Mouse (Mus musculus) heart, embryonic 15.5 days (tissue): ENCODE results near the gene Mtus2. TPM values are rescaled to one million over a fixed set of nuclear protein-coding genes. Genes with fewer than 3 reads are reported as not detected.
"Not testable (repeated sequence)": the region's sequence is repeated elsewhere in the genome, so short reads cannot be mapped to it uniquely, and the experiment has no call there.

Experiments used
- ATAC-seq: fragments of 200-750 bp; cut with Nextera tagmentation; replicated peaks from 2 replicates; pipeline ENCODE4 v1.8.0; 2017; ENCODE audit warnings: low read depth, moderate TSS enrichment; ENCODE audit not compliant: insufficient number of reproducible peaks, insufficient read depth, low FRiP score
- H3K27ac ChIP-seq: fragments of 300-500 bp; sonication (generic); 2 replicates; pipeline ENCODE4 v1.5.1; 2015; ENCODE audit warnings: mild to moderate bottlenecking, inconsistent platforms
- H3K27me3 ChIP-seq: fragments of 300-500 bp; sonication (generic); 2 replicates; pipeline ENCODE4 v1.6.1; 2015; ENCODE audit warnings: inconsistent platforms
- H3K36me3 ChIP-seq: fragments of 300-500 bp; sonication (generic); 2 replicates; pipeline ENCODE4 v1.6.1; 2015; ENCODE audit warnings: mild to moderate bottlenecking, inconsistent platforms
- H3K4me1 ChIP-seq: fragments of 300-500 bp; sonication (generic); replicated peaks from 2 replicates; pipeline ENCODE4 v1.6.1; 2015; ENCODE audit warnings: inconsistent platforms
- H3K4me2 ChIP-seq: fragments of 300-500 bp; sonication (generic); 2 replicates; pipeline ENCODE4 v1.6.1; 2015; ENCODE audit warnings: inconsistent platforms, mild to moderate bottlenecking, moderate library complexity
- H3K4me3 ChIP-seq: fragments of 300-500 bp; sonication (generic); 2 replicates; pipeline ENCODE4 v1.5.1; 2015; ENCODE audit warnings: mild to moderate bottlenecking, inconsistent platforms
- H3K9ac ChIP-seq: fragments of 300-500 bp; sonication (generic); 2 replicates; pipeline ENCODE4 v1.6.1; 2015; ENCODE audit warnings: mild to moderate bottlenecking, inconsistent platforms
- H3K9me3 ChIP-seq: fragments of 300-500 bp; sonication (generic); replicated peaks from 2 replicates; pipeline ENCODE4 v1.6.1; 2016; ENCODE audit warnings: inconsistent platforms
- WGBS: fragments of 180-500 bp; shearing (Covaris S2); methylation state at CpG from one replicate; pipeline ENCODE4 v1.1.7; 2015; ENCODE audit warnings: mixed read lengths; 5-methylcytosine and 5-hydroxymethylcytosine counted together
- polyA plus RNA-seq: library from polyadenylated mRNA; unstranded; fragments of >200 nt; fragmentation: Nextera tagmentation; extraction: Ambion mirVana; gene quantifications from 2 replicates; pipeline ENCODE4 v1.2.1, GENCODE M21; 2015

Gene Mtus2
- polyA plus RNA-seq, 1 experiment from 2014 or later, result 121 TPM

DNA sequence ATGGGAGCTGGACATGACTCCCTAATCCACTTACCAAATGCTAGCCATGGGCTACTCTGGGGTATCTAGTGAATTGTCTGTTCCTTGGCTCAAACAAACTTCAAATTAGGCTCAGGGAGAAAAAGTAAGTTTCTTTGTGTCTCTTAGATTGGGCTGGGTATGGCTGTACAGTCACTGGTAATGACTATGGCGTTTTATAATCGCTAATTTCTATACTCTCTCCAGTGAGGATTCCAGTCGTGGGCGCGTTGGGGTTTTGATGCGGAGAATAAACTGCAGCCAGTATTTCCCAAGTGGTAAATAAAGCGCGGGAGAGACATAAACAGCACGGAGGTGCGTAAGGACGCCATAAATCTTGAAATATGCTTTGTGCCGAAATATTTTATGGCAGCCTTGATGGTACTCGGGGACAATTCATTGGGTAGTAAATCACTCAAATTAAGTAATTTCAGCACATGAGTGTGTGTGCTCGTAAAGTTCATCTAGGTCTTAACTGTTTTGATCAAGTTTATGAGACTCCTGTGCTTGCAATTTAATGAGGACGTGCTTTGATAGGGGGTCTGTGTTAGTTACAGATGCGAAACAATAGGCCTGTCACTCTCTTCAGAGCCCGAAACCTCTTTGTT lies 203.5 kb downstream of the Mtus2 start:
- no peaks in the 10 kb centered on the region for H3K9me3 ChIP-seq
- no peak overlapping the region for H3K27ac ChIP-seq
- H3K27me3 ChIP-seq, result no peaks in the 10 kb centered on the region
- no peak overlapping the region for H3K9ac ChIP-seq
- H3K4me1 ChIP-seq, result no peaks in the 10 kb centered on the region
- H3K4me3 ChIP-seq, result no peak overlapping the region
- 89% methylated on average over 17 of the region's 17 CpGs for WGBS
- H3K36me3 ChIP-seq, result no peaks in the 10 kb centered on the region
- no peak overlapping the region for H3K4me2 ChIP-seq
- ATAC-seq, result no peak

DNA sequence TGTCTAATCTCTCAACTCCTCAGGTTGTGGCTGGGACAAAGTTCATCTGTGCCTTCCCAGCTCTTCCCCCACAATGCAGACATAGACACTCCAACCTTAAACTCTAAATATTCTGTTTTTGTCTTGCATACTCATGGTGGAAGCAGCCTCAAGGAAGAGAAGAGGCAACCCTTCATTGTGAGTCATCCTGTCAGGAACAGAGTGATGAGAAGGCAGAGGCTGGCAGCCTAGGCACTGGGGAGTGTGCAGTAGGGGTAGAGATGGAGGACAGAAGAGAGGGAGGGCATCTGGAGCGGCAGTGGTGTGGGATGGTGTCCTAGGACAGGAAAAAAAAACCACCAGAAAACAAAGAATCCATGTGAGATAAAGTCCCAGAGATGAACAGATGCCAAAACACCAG lies 208.0 kb downstream of the Mtus2 start:
- Histone ChIP-seq H3K4me1 (no peaks in the 10 kb centered on the region), H3K27me3 (no peaks in the 10 kb centered on the region), H3K9me3 (no peaks in the 10 kb centered on the region), H3K4me3 (no peak overlapping the region), H3K27ac (no peak overlapping the region), H3K9ac (no peak overlapping the region), H3K4me2 (no peak overlapping the region), H3K36me3 (no peaks in the 10 kb centered on the region)
- no peak for ATAC-seq
- 69% methylated on average over 1 of the region's 1 CpGs for WGBS

- Histone ChIP-seq H3K4me2 (no peak overlapping the region), H3K36me3 (no peaks in the 10 kb centered on the region), H3K4me1 (no peaks in the 10 kb centered on the region), H3K9ac (no peak overlapping the region), H3K27me3 (no peaks in the 10 kb centered on the region), H3K4me3 (no peak overlapping the region), H3K9me3 (no peaks in the 10 kb centered on the region), H3K27ac (no peak overlapping the region)
- ATAC-seq, result no peak
- WGBS, result 50% methylated on average over 4 of the region's 4 CpGs
Measured at GRCm38 (mm10) chr5:148175091-148175490, 218.0 kb downstream of the Mtus2 start.

DNA sequence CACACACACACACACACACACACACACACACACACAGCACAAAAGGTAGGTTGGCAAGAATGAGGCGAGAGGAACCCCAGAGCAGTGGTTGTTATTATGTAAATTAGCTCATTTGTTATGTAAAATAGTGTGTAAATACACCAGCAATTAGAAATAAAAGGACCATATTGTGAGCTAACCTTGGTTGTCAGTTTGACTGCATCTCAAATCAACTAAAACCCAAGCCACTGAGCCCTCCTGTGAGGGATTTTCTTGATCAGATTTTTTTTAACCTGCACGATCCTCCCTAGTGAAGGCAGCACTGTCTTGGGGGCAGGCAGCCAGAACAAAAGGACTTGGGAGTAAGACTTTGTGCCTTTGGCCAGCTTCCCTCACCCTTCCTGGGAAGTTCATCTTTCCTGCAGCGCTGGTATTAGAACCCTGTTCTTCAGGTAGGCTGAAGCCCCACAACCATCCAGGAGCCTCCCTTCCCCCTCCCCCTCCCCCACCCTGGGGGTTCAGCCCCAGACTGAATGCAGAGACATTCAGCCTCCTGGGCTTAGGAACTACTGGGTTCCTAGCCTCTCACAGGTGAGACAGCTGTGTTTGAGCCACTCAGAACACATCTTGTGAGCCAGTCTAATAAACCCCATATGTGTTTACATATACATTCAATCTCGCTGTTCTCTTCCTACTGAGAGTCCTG lies 218.8 kb downstream of the Mtus2 start:
- no peak overlapping the region for H3K27ac ChIP-seq
- 66% methylated on average over 4 of the region's 4 CpGs for WGBS
- no peak overlapping the region for H3K9ac ChIP-seq
- H3K36me3 ChIP-seq, result no peaks in the 10 kb centered on the region
- peaks cover 7% of the 10 kb centered on the region for H3K4me1 ChIP-seq
- no peak overlapping the region for H3K4me3 ChIP-seq
- H3K27me3 ChIP-seq, result no peaks in the 10 kb centered on the region
- H3K4me2 ChIP-seq, result no peak overlapping the region
- ATAC-seq, result no peak
- H3K9me3 ChIP-seq, result no peaks in the 10 kb centered on the region

GRCm38 (mm10) chr5:148176539-148176938 lies 219.4 kb downstream of the Mtus2 start:
- not testable (repeated sequence) for H3K9ac ChIP-seq, H3K36me3 ChIP-seq, ATAC-seq, H3K4me2 ChIP-seq, H3K4me3 ChIP-seq, H3K27me3 ChIP-seq, H3K27ac ChIP-seq, H3K9me3 ChIP-seq
- 85% methylated on average over 8 of the region's 8 CpGs for WGBS
- H3K4me1 ChIP-seq, result peaks cover 11% of the 10 kb centered on the region

GRCm38 (mm10) chr5:148179231-148179630 lies 222.1 kb downstream of the Mtus2 start:
- Histone ChIP-seq H3K9me3 (no peaks in the 10 kb centered on the region), H3K27ac (no peak overlapping the region), H3K4me1 (peaks cover 11% of the 10 kb centered on the region), H3K4me3 (no peak overlapping the region), H3K4me2 (no peak overlapping the region), H3K27me3 (no peaks in the 10 kb centered on the region), H3K36me3 (no peaks in the 10 kb centered on the region), H3K9ac (no peak overlapping the region)
- 80% methylated on average over 7 of the region's 7 CpGs for WGBS
- ATAC-seq, result no peak

- Histone ChIP-seq H3K4me2 (0 out of 2 replicates have a peak overlapping the region, but pooled peaks have one; percentile 4), H3K9me3 (peaks cover 3% of the 10 kb centered on the region; the same call in 1 of the 2 replicates), H3K27me3 (no peaks in the 10 kb centered on the region), H3K4me1 (peaks cover 11% of the 10 kb centered on the region), H3K36me3 (no peaks in the 10 kb centered on the region), H3K4me3 (no peak overlapping the region), H3K9ac (no peak overlapping the region), H3K27ac (peak overlapping the region; percentile 24; the same call in 1 of the 2 replicates)
- 12% methylated on average over 13 of the region's 13 CpGs for WGBS
- peak; percentile 58 for ATAC-seq
Measured at GRCm38 (mm10) chr5:148180590-148181307, 223.6 kb downstream of the Mtus2 start.

DNA sequence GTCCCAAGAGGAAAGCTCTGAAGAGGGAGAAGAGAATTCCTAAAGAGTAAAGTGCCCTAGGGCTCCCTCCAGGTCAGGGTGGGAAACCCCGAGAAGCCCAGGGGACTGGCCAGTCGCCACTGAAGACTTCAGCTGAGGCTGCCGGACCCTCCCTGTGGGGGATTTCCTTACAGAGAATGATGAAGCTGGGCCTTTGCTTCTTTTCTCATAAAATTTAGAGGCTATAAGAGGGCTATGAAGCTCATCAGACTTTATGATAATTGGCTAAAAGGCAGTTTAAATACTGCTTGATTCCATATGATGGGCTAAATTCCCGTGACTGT lies 224.1 kb downstream of the Mtus2 start:
- ATAC-seq, result no peak
- Histone ChIP-seq H3K4me1 (peaks cover 11% of the 10 kb centered on the region), H3K4me2 (no peak overlapping the region), H3K9me3 (peaks cover 3% of the 10 kb centered on the region; the same call in 1 of the 2 replicates), H3K9ac (no peak overlapping the region), H3K36me3 (no peaks in the 10 kb centered on the region), H3K4me3 (no peak overlapping the region), H3K27me3 (no peaks in the 10 kb centered on the region), H3K27ac (0 out of 2 replicates have a peak overlapping the region, but pooled peaks have one; percentile 24)
- WGBS, result 55% methylated on average over 4 of the region's 4 CpGs

DNA sequence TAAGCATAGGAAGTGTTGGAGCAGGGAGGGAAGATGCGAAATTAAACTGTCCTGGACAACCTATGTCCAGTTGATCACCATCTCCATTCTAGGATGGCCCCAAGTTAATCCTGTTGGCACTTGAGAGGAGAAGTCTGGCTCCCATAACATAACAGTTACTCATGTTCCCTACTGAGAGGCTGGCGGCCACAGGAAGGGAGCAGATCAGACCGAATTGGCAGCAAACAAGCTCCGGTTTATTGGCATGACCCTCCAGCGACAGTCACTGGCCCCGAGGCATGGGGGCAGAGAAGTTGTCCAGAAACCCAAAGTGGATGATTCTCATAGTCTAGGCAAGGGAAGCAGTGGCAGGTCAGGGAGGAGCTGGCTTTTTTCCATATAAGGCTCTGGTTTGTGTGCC lies 224.8 kb downstream of the Mtus2 start:
- Histone ChIP-seq H3K27me3 (no peaks in the 10 kb centered on the region), H3K4me1 (peaks cover 11% of the 10 kb centered on the region), H3K9me3 (peaks cover 3% of the 10 kb centered on the region; the same call in 1 of the 2 replicates), H3K36me3 (no peaks in the 10 kb centered on the region), H3K27ac (no peak overlapping the region), H3K9ac (no peak overlapping the region), H3K4me3 (no peak overlapping the region), H3K4me2 (no peak overlapping the region)
- ATAC-seq, result no peak
- WGBS, result 59% methylated on average over 6 of the region's 6 CpGs

DNA sequence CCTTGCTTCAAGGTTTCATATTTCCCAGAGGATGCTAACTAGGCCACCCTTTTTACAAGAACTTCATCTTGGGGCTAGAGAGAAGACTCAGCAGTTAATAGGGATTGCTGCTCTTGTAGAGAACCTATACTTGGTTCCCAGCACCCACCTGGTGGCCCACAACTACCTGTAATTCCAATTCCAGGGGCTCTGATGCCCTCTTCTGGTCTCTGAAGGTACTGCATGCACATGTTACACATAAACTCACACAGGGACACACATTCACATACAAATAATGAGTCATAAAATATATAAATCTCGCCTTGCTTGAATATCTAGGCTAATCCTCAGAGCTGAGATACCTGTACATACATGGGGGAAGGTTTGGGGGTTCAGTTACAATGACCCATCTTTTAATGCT lies 228.8 kb downstream of the Mtus2 start:
- no peak overlapping the region for H3K9ac ChIP-seq
- H3K4me3 ChIP-seq, result no peak overlapping the region
- no peak overlapping the region for H3K4me2 ChIP-seq
- 58% methylated on average over 1 of the region's 1 CpGs for WGBS
- H3K27me3 ChIP-seq, result no peaks in the 10 kb centered on the region
- H3K36me3 ChIP-seq, result no peaks in the 10 kb centered on the region
- no peak for ATAC-seq
- peaks cover 4% of the 10 kb centered on the region for H3K4me1 ChIP-seq
- no peak overlapping the region for H3K27ac ChIP-seq
- H3K9me3 ChIP-seq, result peaks cover 3% of the 10 kb centered on the region; the same call in 1 of the 2 replicates

- 30% methylated on average over 4 of the region's 4 CpGs for WGBS
- Histone ChIP-seq H3K9ac (no peak overlapping the region), H3K4me2 (no peak overlapping the region), H3K9me3 (no peaks in the 10 kb centered on the region), H3K4me1 (no peaks in the 10 kb centered on the region), H3K4me3 (no peak overlapping the region), H3K27ac (no peak overlapping the region), H3K36me3 (no peaks in the 10 kb centered on the region), H3K27me3 (no peaks in the 10 kb centered on the region; the same call in 1 of the 2 replicates)
- no peak for ATAC-seq
Measured at GRCm38 (mm10) chr5:148191416-148191815, 234.3 kb downstream of the Mtus2 start.
